Comparison of ENCODE assay signal across 10 mouse cellular contexts in genomic region chr16:25039904-25040303, GRCm38 (mm10).
DNase-seq lines count a peak whose midpoint lies in the region; ATAC-seq lines count a peak whose summit lies in the region.
"Had no signal": no experiment of that assay in that cellular context is flagged by ENCODE, and none has a peak within 500 bp of the region (broad histone marks: within the 10 kb centered on the region; RNA-seq: fewer than 3 reads in every experiment).

No protein-coding gene starts in this region.

- peak; percentile 95 for ATAC-seq in forebrain, embryonic 13.5 days
- no peak for ATAC-seq in erythroblast, adult 5-6 weeks (replicated peaks; ENCODE audit: low FRiP score, poor library complexity, severe bottlenecking)

- no peak overlapping the region for H3K4me3 ChIP-seq in forebrain, embryonic 13.5 days
- H3K4me3 ChIP-seq in forebrain, embryonic 10.5 days = no peak overlapping the region
- H3K4me3 ChIP-seq: liver, embryonic 13.5 days had no signal

- WGBS in forebrain, embryonic 13.5 days = 45% methylated on average over 10 of the region's 10 CpGs
- WGBS in forebrain, embryonic 10.5 days = 62% methylated on average over 10 of the region's 10 CpGs

- H3K4me2 ChIP-seq in forebrain, embryonic 13.5 days = no peak overlapping the region
- H3K4me2 ChIP-seq: liver, embryonic 13.5 days had no signal

- intact Hi-C loops in left cerebral cortex, postnatal 14 days (cut with DNase I) = no loop called here

- H3K27me3 ChIP-seq in forebrain, embryonic 13.5 days = no peaks in the 10 kb centered on the region
- H3K27me3 ChIP-seq in forebrain, embryonic 10.5 days (ENCODE audit: poor library complexity, severe bottlenecking) = peaks cover 13% of the 10 kb centered on the region; the same call in 1 of the 2 replicates
- H3K27me3 ChIP-seq: liver, embryonic 13.5 days had no signal

- H3K4me1 ChIP-seq in forebrain, embryonic 13.5 days = peaks cover 10% of the 10 kb centered on the region; the same call in 1 of the 2 replicates
- H3K4me1 ChIP-seq in forebrain, embryonic 10.5 days = peaks cover 4% of the 10 kb centered on the region; the same call in 1 of the 2 replicates
- H3K4me1 ChIP-seq: liver, embryonic 13.5 days had no signal

- H3K9me3 ChIP-seq in forebrain, embryonic 13.5 days (replicated peaks) = no peaks in the 10 kb centered on the region
- H3K9me3 ChIP-seq in forebrain, embryonic 10.5 days = no peaks in the 10 kb centered on the region
- H3K9me3 ChIP-seq: liver, embryonic 13.5 days had no signal

- DNase-seq in forebrain, embryonic 10.5 days (ENCODE audit: extremely low spot score, low spot score) = no peak
- peak; percentile 19 for DNase-seq in ovary, adult 18-20 months (ENCODE audit: low spot score)
- DNase-seq in ovary, postnatal 14 days (ENCODE audit: low spot score) = no peak
- peak; percentile 67 to 87 for DNase-seq in left cerebral cortex, postnatal 14 days (ENCODE audit: low spot score in 2 of 2)
- DNase-seq in yolk sac, embryonic 10.5 days (ENCODE audit: low spot score) = peak; percentile 9
- no peak for DNase-seq in c-Kit-positive CD71-positive TER-119-positive erythroid progenitor cells, embryonic 14.5 days (ENCODE audit: low spot score)
- DNase-seq: adrenal gland, postnatal 14 days; liver, embryonic 13.5 days had no signal

- H3K36me3 ChIP-seq in forebrain, embryonic 13.5 days (ENCODE audit: poor library complexity, severe bottlenecking) = no peaks in the 10 kb centered on the region
- H3K36me3 ChIP-seq in forebrain, embryonic 10.5 days (replicated peaks) = no peaks in the 10 kb centered on the region
- H3K36me3 ChIP-seq: liver, embryonic 13.5 days had no signal

- H3K9ac ChIP-seq in forebrain, embryonic 13.5 days = no peak overlapping the region
- H3K9ac ChIP-seq: liver, embryonic 13.5 days had no signal

- H3K27ac ChIP-seq in forebrain, embryonic 13.5 days = 0 out of 2 replicates have a peak overlapping the region, but pooled peaks have one; percentile 2
- no peak overlapping the region for H3K27ac ChIP-seq in forebrain, embryonic 10.5 days
- H3K27ac ChIP-seq: liver, embryonic 13.5 days had no signal

Comparison
In these comparisons a context has a peak if more than half of its experiments do, and no peak if none do; other contexts are left out.
1. DNase-seq: peak in ovary, adult 18-20 months (single experiment), left cerebral cortex, postnatal 14 days (2 of 2) and yolk sac, embryonic 10.5 days (single experiment); none in forebrain, embryonic 10.5 days (single experiment), ovary, postnatal 14 days (single experiment) and c-Kit-positive CD71-positive TER-119-positive erythroid progenitor cells, embryonic 14.5 days (single experiment).